In genomic region chr6:146502856-146503255, GRCm38 (mm10) we compare ENCODE assay signal across 8 mouse cellular contexts. TPM values are rescaled to one million over a fixed set of nuclear protein-coding genes. Genes with fewer than 3 reads are reported as not detected.
DNase-seq lines count a peak whose midpoint lies in the region; ATAC-seq and TF ChIP-seq lines count a peak whose summit lies in the region.

No protein-coding gene starts in this region.

- no peaks in the 10 kb centered on the region for H3K27me3 ChIP-seq in heart, embryonic 14.5 days (ENCODE audit: control insufficient read depth, insufficient read depth, low read length)
- H3K27me3 ChIP-seq in hindbrain, embryonic 11.5 days (ENCODE audit: control insufficient read depth, insufficient read depth, low read length), result peaks cover 4% of the 10 kb centered on the region; the same call in 1 of the 2 replicates
- no peaks in the 10 kb centered on the region for H3K27me3 ChIP-seq in liver, postnatal 0 days (ENCODE audit: insufficient read depth, low read length)

- H3K4me1 ChIP-seq in heart, embryonic 14.5 days (ENCODE audit: control insufficient read depth in 2 of 2, insufficient read depth in 2 of 2, low read length in 2 of 2), result peaks cover 19 to 24% of the 10 kb centered on the region in 2 experiments
- no peaks in the 10 kb centered on the region for H3K4me1 ChIP-seq in cortical plate, adult 2 months (ENCODE audit: control insufficient read depth, insufficient read depth, low read length)
- no peaks in the 10 kb centered on the region for H3K4me1 ChIP-seq in hindbrain, embryonic 11.5 days (replicated peaks; ENCODE audit: control insufficient read depth, insufficient read depth, low read length)
- peaks cover 18% of the 10 kb centered on the region for H3K4me1 ChIP-seq in liver, postnatal 0 days (ENCODE audit: insufficient read depth)

- H3K4me3 ChIP-seq in heart, embryonic 14.5 days (ENCODE audit: control insufficient read depth in 1 of 2, insufficient read depth in 1 of 2, low read depth in 1 of 2, low read length in 2 of 2), result peak overlapping the region; percentile 69 to 77
- peak overlapping the region; percentile 76; the same call in 1 of the 2 replicates for H3K4me3 ChIP-seq in cortical plate, adult 2 months (ENCODE audit: insufficient read depth, low read length)
- peak overlapping the region; percentile 70 for H3K4me3 ChIP-seq in hindbrain, embryonic 11.5 days (ENCODE audit: low read depth, low read length)
- H3K4me3 ChIP-seq in liver, postnatal 0 days (ENCODE audit: low read depth, low read length), result peak overlapping the region; percentile 65; the same call in 1 of the 2 replicates

- no peaks in the 10 kb centered on the region for H3K9me3 ChIP-seq in heart, embryonic 14.5 days (ENCODE audit: control insufficient read depth, low read length)
- H3K9me3 ChIP-seq in hindbrain, embryonic 11.5 days (ENCODE audit: control insufficient read depth, low read length), result no peaks in the 10 kb centered on the region
- H3K9me3 ChIP-seq in liver, postnatal 0 days (ENCODE audit: low read length), result no peaks in the 10 kb centered on the region

- H3K36me3 ChIP-seq in heart, embryonic 14.5 days (ENCODE audit: control insufficient read depth, insufficient read depth, low read length), result no peaks in the 10 kb centered on the region
- no peaks in the 10 kb centered on the region for H3K36me3 ChIP-seq in hindbrain, embryonic 11.5 days (ENCODE audit: control insufficient read depth, insufficient read depth, low read length)
- no peaks in the 10 kb centered on the region for H3K36me3 ChIP-seq in liver, postnatal 0 days (replicated peaks; ENCODE audit: insufficient read depth, low read length)

- no peak for DNase-seq in heart, adult 18-20 months
- peak; percentile 10 for DNase-seq in hindbrain, embryonic 11.5 days (ENCODE audit: low spot score)
- DNase-seq in liver, postnatal 0 days, result no peak
- no peak for DNase-seq in urinary bladder, postnatal 14 days (ENCODE audit: low spot score)
- no peak for DNase-seq in ovary, postnatal 10 days (ENCODE audit: low spot score)
- DNase-seq in testis, postnatal 14 days (ENCODE audit: low spot score), result no peak

- H3K27ac ChIP-seq in heart, embryonic 14.5 days (replicated peaks in 1 of 2; ENCODE audit: control insufficient read depth in 1 of 2, insufficient read depth in 1 of 2, low read depth in 2 of 2, low read length in 2 of 2), result peak overlapping the region in 1 of 2 experiments; percentile 94; a peak in 3 of 4 replicates
- no peak overlapping the region for H3K27ac ChIP-seq in cortical plate, adult 2 months (ENCODE audit: insufficient read depth, low read length)
- H3K27ac ChIP-seq in hindbrain, embryonic 11.5 days (ENCODE audit: low read depth, low read length), result no peak overlapping the region
- no peak overlapping the region for H3K27ac ChIP-seq in liver, postnatal 0 days (ENCODE audit: low read depth)

- peak overlapping the region; percentile 88 for H3K9ac ChIP-seq in heart, embryonic 14.5 days (ENCODE audit: low read length)
- no peak overlapping the region for H3K9ac ChIP-seq in hindbrain, embryonic 11.5 days (ENCODE audit: low read depth, low read length)
- no peak overlapping the region for H3K9ac ChIP-seq in liver, postnatal 0 days (replicated peaks)

- H3K4me2 ChIP-seq in heart, embryonic 14.5 days (ENCODE audit: low read length), result peak overlapping the region; percentile 91
- H3K4me2 ChIP-seq in hindbrain, embryonic 11.5 days (replicated peaks; ENCODE audit: low read depth, low read length), result peak overlapping the region; percentile 99
- peak overlapping the region; percentile 93 for H3K4me2 ChIP-seq in liver, postnatal 0 days (ENCODE audit: low read depth, low read length)

- WGBS in heart, embryonic 14.5 days, result 34% methylated on average over 3 of the region's 3 CpGs
- WGBS in hindbrain, embryonic 11.5 days, result 49% methylated on average over 3 of the region's 3 CpGs
- WGBS in liver, postnatal 0 days (ENCODE audit: insufficient replicate concordance), result 58% methylated on average over 3 of the region's 3 CpGs

- TF ChIP-seq POLR2A in cortical plate, adult 2 months (IDR thresholded peaks at IDR 0.05; ENCODE audit: extremely low read depth, insufficient read depth, low read length), result no peak

- ATAC-seq in heart, embryonic 14.5 days (ENCODE audit: insufficient number of reproducible peaks, insufficient read depth, low FRiP score, low read depth), result no peak
- ATAC-seq in hindbrain, embryonic 11.5 days (ENCODE audit: low FRiP score), result no peak
- ATAC-seq in liver, postnatal 0 days, result no peak

- no peak for TF ChIP-seq CTCF in cortical plate, adult 2 months (IDR thresholded peaks at IDR 0.05; ENCODE audit: extremely low read depth, insufficient read depth, low read length)
- no peak for TF ChIP-seq CTCF in liver, postnatal 0 days (IDR thresholded peaks at IDR 0.05; ENCODE audit: low read depth)

- TF ChIP-seq EP300 in liver, postnatal 0 days (IDR thresholded peaks at IDR 0.05; ENCODE audit: low read depth), result no peak

RNA-seq across cellular contexts. Expression of gene Itpr2, which starts 0.8 kb away (rescaled TPM):
- 43.4 and 46.1 TPM in 2 replicates for polyA plus RNA-seq in heart, embryonic 14.5 days (2014; fragmentation: Nextera tagmentation; extraction: Ambion mirVana)
- total RNA-seq in heart, adult 18-20 months (2021), result 10 to 100 TPM; 16.9 to 25.3 TPM
- 8.1 and 8.5 TPM in 2 replicates for polyA plus RNA-seq in cortical plate, adult 2 months (2012; rRNA removed)
- 4.2 and 5.9 TPM in 2 replicates for polyA plus RNA-seq in hindbrain, embryonic 11.5 days (2014; fragmentation: Nextera tagmentation; extraction: Ambion mirVana)
- polyA plus RNA-seq in liver, postnatal 0 days (2015; fragmentation: Nextera tagmentation; extraction: Ambion mirVana), result 13.8 and 15.2 TPM in 2 replicates
